ENCODE assay signal across 24 mouse cellular contexts in the genomic region with DNA sequence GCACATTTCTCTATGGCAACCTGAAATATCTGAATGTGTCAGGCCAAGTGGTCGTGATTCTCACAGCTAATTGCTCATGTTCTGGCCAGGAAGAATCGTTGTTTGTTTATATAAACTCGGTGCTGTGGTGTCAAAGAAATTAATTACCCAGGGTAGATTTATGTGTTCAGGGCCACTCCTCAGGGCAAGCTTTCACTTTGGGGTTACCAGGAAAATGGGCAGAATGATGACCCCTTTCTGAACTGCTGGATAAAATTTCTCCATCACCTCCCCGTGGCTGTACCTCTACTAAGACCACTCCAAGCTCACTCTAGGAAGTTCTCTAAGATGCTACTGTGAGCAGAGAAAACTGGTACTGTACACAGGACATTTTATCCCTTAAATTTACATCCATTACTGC.
"Had no signal": no experiment of that assay in that cellular context is flagged by ENCODE, and none has a peak within 500 bp of the region (broad histone marks: within the 10 kb centered on the region; RNA-seq: fewer than 3 reads in every experiment).

No protein-coding gene starts in this region.

- H3K9me3 ChIP-seq: heart, embryonic 10.5 days; hindbrain, embryonic 10.5 days; hindbrain, embryonic 12.5 days; intestine, embryonic 15.5 days; limb, embryonic 13.5 days; limb, embryonic 15.5 days; liver, embryonic 12.5 days had no signal

- H3K4me2 ChIP-seq: heart, embryonic 12.5 days; hindbrain, embryonic 12.5 days; hindbrain, embryonic 14.5 days; intestine, embryonic 15.5 days; limb, embryonic 13.5 days; limb, embryonic 15.5 days; liver, embryonic 12.5 days had no signal

- H3K4me1 ChIP-seq: heart, embryonic 10.5 days; heart, embryonic 12.5 days; hindbrain, embryonic 12.5 days; intestine, embryonic 15.5 days; limb, embryonic 15.5 days; liver, embryonic 12.5 days had no signal

- H3K27me3 ChIP-seq: heart, embryonic 12.5 days; hindbrain, embryonic 12.5 days; intestine, embryonic 15.5 days; limb, embryonic 13.5 days; limb, embryonic 15.5 days; liver, embryonic 12.5 days had no signal

- H3K27ac ChIP-seq: gastrocnemius, adult 2 months; heart, embryonic 10.5 days; hindbrain, embryonic 10.5 days; hindbrain, embryonic 12.5 days; hindbrain, embryonic 14.5 days; intestine, embryonic 15.5 days; layer of hippocampus, adult 2 months; left cerebral cortex, adult 2 months; limb, embryonic 13.5 days; limb, embryonic 15.5 days; liver, embryonic 12.5 days; liver, embryonic 14.5 days had no signal

- ATAC-seq: hindbrain, embryonic 16.5 days; inflammation-experienced regulatory T-cells, adult 6 months; intestine, embryonic 15.5 days; intestine, postnatal 0 days; liver, embryonic 12.5 days had no signal

- H3K4me3 ChIP-seq: gastrocnemius, adult 2 months; heart, embryonic 10.5 days; heart, embryonic 12.5 days; hindbrain, embryonic 10.5 days; hindbrain, embryonic 12.5 days; intestine, embryonic 15.5 days; layer of hippocampus, adult 2 months; left cerebral cortex, adult 2 months; limb, embryonic 13.5 days; limb, embryonic 15.5 days; liver, embryonic 12.5 days had no signal

- H3K36me3 ChIP-seq: heart, embryonic 10.5 days; heart, embryonic 12.5 days; hindbrain, embryonic 10.5 days; hindbrain, embryonic 12.5 days; intestine, embryonic 15.5 days; limb, embryonic 13.5 days; limb, embryonic 15.5 days; liver, embryonic 12.5 days had no signal

- H3K9ac ChIP-seq: heart, embryonic 12.5 days; hindbrain, embryonic 12.5 days; hindbrain, embryonic 14.5 days; intestine, embryonic 15.5 days; limb, embryonic 13.5 days; limb, embryonic 15.5 days; liver, embryonic 12.5 days; liver, embryonic 14.5 days had no signal

- DNase-seq: gastrocnemius, adult 2 months; gastrocnemius, postnatal 10 days; gastrocnemius, postnatal 25 days; heart, adult 18-20 months; heart, postnatal 10 days; heart, postnatal 4 days; kidney, adult 2 months; kidney, postnatal 14 days; kidney, postnatal 4 days had no signal
